Mouse (Mus musculus) G1E (cell line): ENCODE results near the gene Atf1.

Source experiments
- CTCF ChIP-seq: IDR thresholded peaks from 2 replicates; pipeline ENCODE4 v1.5.1; 2012; ENCODE audit warnings: low read depth, low read length, inconsistent platforms, mixed read lengths
- GATA1 ChIP-seq: IDR thresholded peaks from 2 replicates; pipeline ENCODE4 v1.6.1; 2012; ENCODE audit warnings: borderline replicate concordance, low read length, inconsistent platforms, mixed read lengths
- GATA2 ChIP-seq: IDR thresholded peaks from 2 replicates; pipeline ENCODE4 v1.6.1; 2012; ENCODE audit warnings: low read depth, low read length, inconsistent platforms, borderline replicate concordance
- POLR2AphosphoS5 ChIP-seq: IDR thresholded peaks from 2 replicates; pipeline ENCODE4 v1.6.1; 2012; ENCODE audit warnings: low read depth, low read length, inconsistent platforms; ENCODE audit not compliant: insufficient replicate concordance
- TAL1 ChIP-seq: conservative IDR thresholded peaks from 2 replicates; pipeline ENCODE4 v1.6.1; 2012; ENCODE audit warnings: low read depth, low read length, inconsistent platforms, mixed read lengths

DNA sequence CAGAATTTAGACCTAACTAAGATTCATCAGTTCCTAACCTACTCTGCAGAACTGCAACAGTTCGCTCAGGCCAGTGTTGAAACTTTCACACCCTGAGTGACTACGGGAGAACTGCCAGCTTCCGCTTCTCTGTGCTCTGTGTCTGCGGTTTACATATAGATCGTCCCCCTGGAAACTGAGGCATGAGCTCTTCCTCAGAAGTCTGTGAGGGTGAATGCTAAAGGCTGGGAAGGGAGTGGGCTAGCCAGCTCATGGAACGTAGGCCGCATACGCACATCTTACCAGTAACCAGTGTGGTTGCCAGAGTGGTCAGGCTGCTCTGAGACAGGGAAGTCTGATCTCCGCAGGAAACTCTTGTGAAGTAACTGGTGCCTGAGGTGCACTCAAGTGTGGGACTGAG, 11.4 kb upstream of the Atf1 start:
- TF ChIP-seq CTCF = no peak
- TF ChIP-seq TAL1 = no peak
- no peak for TF ChIP-seq GATA1
- no peak for TF ChIP-seq GATA2
- no peak for TF ChIP-seq POLR2AphosphoS5
